Mouse (Mus musculus) spleen, adult 18-20 months (tissue): ENCODE measurements at regions not wholly inside any gene's neighbourhood (a gene's known extent, or its start where the extent isn't known, plus 50 kb on each side); places are given as distances from the start of the nearest gene placed in this dataset.

Source experiments
- DNase-seq, 2 experiments: peaks; one replicate each; pipeline ENCODE4 v3.0.0; 2022; ENCODE audit warnings: mixed read lengths in 2 of 2

DNA sequence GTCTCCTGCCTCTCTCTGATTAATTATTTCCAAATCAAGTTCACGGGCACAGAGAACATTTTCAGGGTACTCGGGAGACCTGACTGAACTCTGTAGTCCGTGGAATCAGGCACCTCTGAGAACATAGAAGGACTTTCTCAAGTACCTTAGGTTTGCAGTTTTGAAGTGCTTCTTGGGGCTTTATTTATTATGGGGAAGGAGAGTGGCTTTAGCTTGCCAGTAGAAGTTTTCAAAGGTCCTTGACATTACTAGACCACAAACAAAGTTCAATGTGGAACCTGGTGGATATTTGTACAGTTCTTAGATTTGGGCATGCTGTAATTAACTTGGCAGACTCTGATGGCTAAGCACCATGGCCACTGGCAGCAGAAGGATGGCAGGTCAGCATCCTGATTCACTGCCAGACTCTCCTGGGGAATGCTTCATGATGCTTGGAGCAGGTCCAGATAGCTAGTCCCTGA lies 853.5 kb downstream of the Adgrl2 start:
- DNase-seq, result no peak

DNA sequence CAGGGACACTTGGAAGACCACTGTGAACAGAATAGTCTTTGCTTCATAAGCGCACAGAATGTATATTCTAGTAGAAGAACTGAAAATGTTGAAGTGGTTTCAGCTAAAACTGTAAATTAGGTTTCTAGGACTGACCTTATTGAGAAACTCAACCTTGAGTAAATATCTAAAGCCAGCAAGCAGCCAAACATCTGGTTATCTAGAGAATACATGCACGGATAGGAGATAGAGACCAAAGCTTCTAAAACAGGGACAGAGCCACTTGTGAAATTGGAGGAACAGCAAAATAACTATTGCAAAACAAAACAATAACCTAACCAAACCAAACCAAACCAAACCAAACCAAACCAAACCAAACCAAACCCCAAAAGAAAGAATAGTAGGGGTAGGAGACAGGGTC lies 855.7 kb downstream of the Adgrl2 start:
- DNase-seq, result no peak

DNA sequence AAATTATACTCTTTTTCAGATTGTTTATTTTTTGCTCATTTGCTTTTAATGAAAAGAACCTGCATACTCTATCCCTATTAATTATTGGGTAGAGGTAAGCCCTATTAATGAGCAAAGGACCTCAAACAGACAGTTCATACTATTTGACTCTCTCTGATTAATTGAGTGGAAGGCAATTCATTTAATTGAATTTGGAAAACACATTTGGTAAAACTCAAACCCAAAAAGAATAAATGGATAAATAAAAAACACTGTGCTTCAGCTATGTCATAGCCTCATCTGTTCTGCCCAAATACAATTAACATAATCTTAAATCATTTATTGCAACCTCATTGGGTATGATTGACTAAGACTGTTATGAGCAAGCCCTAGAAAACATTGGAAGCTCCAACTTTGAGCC lies 874.8 kb downstream of the Adgrl2 start:
- DNase-seq, result no peak

DNA sequence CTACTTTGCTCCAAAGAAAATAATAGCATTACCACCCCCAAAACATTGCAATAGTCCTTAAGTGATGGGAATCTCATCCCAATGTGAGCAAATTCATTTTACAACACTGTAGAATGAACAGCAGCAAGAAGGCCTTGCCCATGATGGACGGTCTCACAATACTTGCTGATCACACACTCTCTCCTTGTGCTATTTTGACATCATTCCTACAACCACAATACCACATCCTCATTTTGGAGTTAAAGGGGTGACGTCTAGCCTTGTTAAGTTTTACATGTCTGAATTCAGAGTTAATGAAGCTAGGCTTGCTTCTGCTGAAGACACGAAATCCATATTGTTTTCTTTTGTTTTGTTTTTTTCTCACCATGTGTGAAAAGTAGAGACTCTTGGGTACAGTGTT lies 878.2 kb downstream of the Adgrl2 start:
- DNase-seq, result no peak

DNA sequence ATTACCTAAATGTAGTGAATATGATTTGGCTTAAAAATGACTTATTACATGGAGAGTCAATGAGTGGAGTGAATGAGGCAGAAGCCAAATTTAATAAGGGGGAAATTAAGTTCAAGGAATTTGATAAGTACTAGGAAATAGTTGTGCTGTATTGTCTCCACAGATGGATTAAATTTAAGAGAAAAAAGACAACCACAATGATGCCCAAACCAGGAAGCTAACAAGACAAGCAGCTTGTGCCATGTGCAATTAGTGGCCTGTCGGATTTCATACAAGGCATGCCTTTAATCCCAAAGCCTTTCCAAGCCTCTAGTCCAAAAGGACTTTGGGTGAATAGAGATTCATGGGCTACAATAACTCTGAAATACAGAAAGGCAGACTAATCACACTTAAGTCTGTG lies 883.3 kb downstream of the Adgrl2 start:
- DNase-seq, result no peak

DNA sequence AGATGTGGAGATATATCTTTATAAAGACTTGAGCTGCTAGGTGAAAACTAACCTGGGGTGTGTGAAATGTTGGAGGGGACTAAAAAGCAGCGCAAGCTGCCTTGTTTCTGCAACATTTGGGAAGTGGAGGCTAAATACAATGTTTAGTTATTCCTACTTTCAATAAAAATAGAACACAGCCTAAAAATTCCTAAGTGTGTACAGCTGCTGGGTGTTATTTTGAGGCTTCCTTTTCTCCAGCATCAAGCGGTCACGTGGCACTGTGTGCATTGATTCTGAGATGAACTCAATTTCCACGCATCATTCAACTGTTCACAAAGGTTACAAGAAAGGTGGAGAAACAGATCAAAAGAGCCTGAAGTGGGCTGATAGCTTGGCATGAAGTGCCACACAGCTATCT lies 896.4 kb downstream of the Adgrl2 start:
- DNase-seq, result no peak

DNA sequence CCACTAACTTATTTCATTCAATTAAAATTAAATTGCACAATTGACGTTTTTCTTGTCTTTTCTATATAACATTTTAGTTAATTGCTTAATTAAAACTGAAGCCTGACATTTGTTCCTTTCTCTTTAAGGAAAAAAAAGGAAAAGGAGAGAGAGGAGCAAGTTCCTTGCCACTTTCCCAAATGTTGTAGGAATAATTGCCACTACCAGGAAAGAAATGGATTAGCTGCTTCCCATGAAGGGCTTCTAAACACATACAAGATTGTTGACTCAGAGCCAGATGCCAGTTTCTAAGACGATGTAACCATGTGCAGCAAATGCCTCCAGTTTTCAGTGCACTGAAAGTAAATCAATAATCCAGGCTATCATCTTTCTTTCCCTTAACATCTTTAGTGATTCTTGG lies 914.5 kb downstream of the Adgrl2 start:
- DNase-seq, result no peak

DNA sequence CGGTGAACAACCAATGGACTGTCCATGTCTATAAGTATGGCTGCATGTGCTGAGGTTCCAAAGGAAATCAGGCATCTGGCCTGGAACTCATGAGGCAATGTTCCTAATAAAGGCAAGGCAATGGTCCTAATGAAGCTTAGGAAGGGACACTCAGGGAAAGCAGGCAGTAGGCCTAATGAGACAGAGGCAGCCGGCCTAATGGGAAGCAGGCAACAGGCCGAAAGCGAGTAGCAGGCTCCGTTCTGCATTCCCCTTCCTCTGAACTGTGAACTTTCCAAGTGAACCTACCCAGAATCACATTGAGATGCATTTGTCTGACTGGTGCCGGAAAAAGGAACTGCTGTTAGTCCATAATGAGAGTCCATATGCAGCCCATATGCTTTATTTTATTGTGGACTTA lies 923.7 kb downstream of the Adgrl2 start:
- no peak for DNase-seq

DNA sequence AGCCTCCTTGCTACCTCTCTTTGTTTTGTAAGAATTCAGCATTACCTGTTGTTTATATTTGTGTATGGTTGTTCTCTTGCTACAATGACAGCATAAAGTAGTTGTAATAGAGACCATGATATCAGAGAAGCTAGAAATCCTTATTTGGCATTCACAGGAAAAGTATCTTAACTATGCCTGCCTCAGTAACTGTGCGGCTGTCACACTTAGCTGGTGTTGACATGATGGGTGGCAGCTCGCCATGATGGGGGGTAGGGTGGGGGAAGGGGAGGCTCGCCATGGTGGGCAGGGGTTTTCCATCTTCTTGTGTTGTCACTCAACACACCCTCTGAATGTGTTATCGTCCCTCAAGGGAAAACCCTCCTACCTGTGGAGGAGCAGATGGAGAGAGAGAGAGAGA lies 934.3 kb downstream of the Adgrl2 start:
- DNase-seq, result no peak

DNA sequence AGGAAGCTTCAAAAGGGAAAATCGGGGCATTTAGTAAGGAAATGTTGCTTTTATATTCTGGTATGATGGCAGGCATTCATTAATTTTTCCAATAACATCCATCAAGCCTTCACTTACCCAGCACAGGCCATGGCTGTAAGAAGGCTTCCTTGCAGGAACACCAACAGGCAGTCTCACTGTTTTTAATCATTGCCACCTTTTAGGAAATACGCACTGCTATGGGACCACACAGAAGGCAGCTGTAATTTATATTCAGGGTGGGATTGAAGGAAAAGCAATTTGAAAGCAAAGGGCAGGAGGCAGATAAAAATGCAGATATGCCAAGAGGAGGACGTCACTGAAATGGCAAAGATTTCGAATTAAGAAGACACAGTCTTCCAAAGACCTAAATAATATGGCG lies 937.8 kb downstream of the Adgrl2 start:
- no peak for DNase-seq

DNA sequence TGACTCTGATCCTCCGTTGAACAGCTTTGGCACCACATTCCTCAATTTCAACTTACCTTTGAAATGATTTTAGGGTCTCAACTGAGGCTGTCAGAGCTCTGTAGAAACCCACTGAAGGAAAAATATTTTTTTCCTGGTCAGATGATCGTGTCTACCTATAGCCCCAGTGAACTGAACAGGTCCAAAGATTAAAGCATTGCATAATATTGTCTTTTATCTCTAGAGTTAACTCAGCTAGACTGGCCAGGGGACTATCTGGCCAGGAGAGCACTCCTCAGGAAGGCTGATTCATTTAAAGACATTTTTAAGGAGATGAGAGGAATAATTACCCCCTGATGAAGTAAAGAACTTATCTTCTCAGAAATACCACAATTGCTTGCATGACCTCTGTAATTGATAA lies 942.1 kb downstream of the Adgrl2 start:
- DNase-seq, result no peak

DNA sequence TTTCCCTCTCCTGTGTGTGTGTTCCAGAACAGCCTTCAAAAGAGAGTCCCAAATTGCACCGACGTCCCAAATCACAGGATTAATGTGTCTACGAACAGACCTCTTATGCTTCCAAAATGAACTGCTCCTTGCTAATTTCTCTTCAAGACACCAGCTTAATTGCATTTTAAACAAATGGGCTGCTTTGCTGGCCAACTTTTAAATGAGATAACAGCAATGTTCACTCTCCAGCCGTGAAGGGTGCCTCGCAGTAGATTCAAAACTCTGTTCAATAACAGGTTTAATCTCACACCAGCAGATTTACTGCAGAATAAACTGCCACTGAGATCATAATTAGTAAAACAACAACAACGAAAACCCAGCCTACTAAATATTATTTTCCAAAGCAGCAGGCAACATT lies 957.8 kb downstream of the Adgrl2 start:
- DNase-seq, result no peak

DNA sequence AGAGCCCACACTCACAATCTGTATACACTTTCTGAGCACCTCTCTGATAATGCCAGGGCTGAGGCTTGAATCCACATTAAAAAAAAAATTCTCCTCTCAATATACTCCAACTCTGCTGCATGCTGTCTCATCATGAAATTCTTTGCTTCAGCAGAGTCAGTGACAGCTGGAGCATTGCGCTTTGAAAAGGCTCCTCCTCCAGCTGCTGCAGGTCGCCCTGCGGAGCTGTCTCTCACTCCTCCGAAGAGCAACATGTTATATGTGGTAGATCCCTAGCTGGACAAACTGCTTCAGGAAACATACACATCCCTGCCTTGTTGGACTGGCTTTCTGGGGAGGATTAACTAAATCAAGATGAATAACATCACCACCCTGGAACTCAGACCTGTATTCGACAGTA lies 984.5 kb downstream of the Adgrl2 start:
- no peak for DNase-seq

DNA sequence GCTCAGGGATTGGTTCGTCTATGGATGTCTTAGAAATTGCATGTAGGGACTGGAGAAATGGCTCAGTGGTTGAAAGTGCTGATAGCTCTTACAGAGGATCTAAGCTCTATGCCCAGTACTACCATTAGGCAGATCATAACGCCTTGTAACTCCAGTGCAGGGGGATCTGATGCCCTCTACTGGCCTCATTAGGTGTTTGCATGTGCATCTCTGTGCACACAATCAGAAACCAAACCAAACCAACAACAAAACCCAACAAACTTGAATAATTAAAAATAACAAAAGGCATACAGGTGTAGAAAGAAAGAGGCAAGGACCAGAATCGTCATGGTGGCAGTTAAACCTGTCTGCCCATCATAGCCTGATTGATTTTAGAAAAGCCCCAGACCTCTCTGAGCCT lies 986.3 kb downstream of the Adgrl2 start:
- DNase-seq, result no peak

DNA sequence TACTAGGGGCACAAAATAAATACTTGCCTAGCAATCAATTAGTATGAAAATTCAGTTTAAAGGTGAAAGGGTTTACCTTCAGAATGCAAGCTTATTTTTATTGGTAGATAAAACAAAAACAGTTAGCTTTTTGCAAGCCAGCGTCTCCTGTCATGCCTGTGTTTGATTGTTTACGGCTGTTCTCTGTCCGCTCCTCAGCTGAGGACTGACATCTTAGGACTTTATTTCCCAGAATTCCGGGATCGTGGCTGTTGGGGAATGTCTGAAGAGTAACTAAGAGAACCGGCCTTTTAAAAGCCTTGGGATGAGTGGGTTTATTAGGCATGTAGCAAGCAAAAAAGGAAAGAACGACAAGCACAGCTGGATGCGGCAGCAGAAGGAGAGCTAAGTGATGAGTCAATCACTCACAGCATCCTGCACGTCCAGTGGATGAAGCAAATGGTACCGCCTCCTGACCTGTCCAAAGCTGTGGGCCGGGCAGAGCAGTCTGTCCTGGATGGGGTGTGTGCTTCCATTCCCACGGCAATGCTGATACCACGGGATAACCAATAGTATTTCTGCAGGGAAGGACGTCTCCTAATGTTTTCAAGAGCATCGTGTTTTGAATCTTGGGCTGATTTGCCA lies 990.9 kb downstream of the Adgrl2 start:
- DNase-seq, result no peak

DNA sequence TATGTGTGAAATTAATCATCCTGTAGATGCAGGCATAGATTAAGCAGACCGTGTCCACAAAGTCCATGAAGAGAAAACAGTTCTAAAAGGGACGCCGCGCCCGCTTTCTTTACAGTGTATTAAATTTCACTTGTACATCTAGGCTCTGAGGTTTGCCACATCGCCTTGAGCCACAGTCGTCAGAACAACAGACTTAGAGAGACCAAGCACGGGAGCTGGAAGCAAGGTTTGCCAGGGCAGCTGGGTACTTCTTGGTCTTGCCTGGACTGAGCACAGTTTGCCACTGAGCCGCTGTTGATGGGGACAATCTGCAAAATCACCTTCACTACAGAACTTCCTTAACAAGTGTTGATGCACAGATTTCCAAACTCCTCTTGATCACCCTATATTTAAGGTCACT lies 998.6 kb downstream of the Adgrl2 start:
- DNase-seq, result no peak

DNA sequence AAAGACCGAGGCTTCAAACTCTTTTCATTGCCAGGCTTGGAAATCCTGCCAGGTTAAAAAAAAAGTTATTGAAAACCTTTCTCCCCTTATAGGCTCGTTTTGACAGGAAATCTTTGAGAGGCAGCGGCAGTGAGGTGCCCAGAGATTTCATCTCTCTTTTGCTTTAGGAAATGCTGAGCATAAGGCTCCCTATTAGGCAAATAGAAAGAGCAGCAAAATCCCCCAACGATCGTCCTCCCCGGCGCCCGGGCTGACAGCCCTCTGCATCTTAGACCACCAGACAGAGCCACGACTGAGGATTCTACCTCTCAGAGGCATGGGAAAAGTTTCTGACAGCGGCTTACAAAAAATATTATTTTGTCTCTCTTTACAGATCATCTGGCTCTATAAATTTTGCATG lies 999.5 kb downstream of the Adgrl2 start:
- DNase-seq, result no peak

DNA sequence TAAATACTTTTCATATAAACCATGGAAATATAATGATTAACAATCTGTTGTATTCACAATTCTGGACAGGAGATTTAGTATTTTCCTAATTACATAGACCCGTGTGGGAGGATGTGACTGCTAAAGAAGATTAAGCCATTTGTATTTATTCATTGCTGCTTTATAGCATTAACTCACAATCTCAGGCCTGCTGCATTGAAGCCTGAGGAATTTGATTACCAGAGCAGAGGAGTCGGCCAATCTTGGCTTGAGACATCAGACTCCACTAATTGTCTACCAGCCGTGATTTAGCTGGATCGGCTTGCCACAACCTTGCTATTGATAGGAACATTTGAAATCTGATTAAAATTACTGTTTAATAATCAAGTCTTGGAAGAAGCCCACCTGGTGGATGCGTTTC lies 1007.5 kb downstream of the Adgrl2 start:
- DNase-seq, result no peak

DNA sequence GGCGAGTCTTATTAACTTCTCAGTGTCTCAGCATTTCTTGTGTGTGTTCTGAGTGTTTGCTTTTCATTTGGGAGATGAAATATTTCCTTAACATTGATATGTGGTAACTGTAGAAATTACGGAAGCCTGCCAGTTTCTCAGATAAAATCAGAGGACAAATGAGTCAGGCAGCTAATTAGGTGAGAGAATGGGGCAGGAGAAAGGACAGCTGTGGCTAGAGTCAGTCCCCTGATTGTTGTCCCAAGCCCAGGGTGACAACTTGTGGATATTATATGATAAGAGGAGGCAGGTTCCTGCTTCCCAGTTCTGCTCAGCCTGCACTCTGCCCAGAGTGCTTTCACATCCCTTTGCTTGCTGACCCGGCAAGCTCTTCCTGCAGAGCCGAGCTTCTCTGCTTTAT lies 1008.7 kb downstream of the Adgrl2 start:
- no peak for DNase-seq

DNA sequence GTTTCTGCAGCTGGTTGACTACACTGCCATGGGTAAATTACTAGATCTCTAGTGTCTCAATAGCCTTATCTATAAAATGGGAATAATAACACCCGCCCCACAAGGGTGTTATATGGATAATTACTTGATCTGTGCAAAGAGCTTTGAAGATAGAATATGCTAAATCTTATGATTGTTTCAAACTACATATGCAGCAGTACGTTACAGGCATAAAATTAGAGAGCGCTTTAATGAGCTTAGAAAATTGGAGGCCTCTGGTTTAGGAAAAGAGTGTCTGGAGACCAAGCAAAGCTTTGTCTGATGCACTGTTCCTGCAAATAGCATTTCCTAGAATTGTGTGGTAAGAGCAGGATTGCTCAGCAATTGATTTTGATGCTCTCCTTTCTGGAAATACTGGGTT lies 1013.8 kb downstream of the Adgrl2 start:
- DNase-seq, result no peak

DNA sequence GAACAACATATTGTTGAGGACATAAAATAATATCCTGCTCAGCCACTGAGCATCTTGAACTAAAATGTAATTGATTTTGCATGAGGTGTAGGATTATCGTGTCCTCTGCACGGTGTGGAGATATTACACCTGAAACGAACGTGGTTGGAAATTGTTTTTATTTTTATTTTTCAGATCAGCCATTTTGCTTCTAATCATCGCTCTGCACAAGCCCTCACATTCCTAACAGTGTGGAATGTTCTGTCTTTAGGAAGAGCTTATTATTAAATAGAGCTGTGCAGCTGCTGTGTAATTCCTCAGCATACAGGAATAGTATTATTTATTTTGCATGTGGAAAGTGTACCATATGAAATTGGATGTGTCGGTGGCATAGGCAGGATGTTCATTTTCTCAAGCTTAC lies 1014.3 kb downstream of the Adgrl2 start:
- no peak for DNase-seq

DNA sequence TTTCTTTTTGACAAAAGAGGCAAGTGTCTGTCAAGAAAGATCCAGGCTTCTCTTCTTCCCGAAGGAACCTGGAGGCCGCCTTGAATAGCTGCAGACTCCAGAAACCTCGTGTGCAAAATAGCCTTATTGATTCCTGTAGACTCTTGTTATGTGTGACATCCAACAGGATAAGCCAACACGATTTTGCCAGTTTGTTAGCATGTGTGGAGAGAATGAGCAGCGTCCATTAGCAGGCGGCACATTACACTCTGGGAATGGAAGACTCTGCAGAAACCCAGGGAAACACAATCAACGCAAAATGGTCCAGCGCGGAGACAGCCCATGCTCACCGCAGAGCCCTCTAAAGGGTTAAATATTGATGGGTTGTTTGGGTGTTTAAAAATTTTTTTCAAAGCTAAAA lies 1014.9 kb downstream of the Adgrl2 start:
- no peak for DNase-seq

DNA sequence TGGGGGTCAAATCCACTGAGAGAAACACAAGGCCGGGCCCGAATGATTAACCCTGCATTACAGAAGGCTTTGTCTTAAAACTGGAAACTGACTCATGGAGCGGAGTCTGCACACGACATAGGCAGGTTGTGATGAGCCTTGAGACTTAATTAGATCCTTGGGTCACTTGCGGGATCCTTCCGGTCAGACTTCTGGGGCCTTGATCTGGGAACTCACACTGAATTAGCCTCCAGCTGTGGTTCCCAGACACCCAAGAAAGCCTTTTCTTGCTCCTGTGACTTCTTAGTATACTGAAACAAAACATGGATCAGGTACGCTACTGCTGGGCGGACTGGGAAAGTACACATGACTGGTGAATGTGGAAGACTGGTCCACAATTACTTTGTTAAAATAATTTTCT lies 1015.8 kb downstream of the Adgrl2 start:
- no peak for DNase-seq

DNA sequence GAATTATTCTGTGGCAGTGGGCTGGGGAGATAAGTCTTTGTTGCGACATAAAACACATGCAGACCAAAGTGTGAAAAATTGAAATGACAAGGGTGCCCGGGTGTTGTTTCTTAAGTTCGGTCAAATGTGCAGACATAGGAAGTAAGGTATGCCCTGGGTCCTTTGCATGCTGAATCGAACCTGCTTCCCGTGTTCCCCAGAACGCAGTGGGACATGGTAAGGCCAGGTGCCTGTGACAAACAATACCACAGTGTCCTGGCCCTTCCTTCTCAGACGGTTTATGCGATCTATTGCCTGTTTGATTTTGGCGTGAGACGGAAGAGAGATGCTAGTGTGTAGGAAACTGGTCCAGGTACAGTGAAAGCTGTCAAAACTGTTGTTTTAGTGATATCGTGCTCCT lies 1022.1 kb downstream of the Adgrl2 start:
- DNase-seq, result no peak

DNA sequence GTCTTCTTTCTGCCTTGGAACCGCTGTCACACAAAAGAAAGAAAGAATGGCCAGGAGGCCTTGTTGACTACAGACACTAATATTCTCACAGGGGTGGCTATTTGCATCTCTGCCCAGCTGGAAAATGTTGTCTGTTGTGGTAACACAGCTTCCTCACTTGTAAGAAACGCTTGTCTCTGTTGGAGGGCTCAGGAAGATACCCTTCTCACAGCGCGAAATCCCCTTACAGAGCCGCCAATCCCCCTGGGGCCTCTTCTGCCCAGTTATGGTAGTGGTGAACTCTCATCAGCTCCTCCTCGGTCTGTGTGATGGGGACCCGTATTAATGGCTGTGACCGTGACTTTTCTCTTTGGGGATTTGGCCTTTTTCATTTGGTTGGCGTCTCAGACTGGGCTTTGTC lies 1022.5 kb downstream of the Adgrl2 start:
- DNase-seq, result no peak

DNA sequence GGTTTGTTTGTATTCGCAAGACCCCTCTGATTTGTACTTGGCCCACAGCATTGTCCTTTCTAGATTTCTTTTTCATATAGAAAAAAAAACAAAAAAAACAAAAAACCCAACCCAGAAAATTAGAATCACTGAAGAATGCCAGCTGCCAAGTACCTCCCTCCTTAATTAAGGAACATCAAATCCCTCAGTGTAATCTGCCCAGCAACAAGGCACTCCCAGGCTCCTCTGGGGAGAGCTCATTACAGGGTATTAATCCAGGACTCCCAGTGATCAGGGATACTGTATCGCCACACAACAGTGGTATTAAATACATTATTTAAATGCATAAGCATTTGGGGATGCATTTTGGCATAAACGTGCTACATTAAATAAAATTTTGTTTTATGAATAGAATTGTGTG lies 1023.1 kb downstream of the Adgrl2 start:
- no peak for DNase-seq
